Mouse (Mus musculus) forebrain, embryonic 16.5 days (tissue): ENCODE measurements around the gene Man2a1. TPM values are rescaled to one million over a fixed set of nuclear protein-coding genes. Genes with fewer than 3 reads are reported as not detected.
"Not testable (repeated sequence)": the region's sequence is repeated elsewhere in the genome, so short reads cannot be mapped to it uniquely, and the experiment has no call there.

Experiments used
- ATAC-seq: fragments of 200-750 bp; cut with Nextera tagmentation; 2 replicates; pipeline ENCODE4 v1.8.0; 2017; ENCODE audit warnings: mild to moderate bottlenecking, moderate library complexity
- H3K27ac ChIP-seq: fragments of 300-500 bp; sonication (generic); 2 replicates; pipeline ENCODE4 v1.5.1; 2014; ENCODE audit warnings: low read length, control low read depth
- H3K27me3 ChIP-seq: fragments of 300-500 bp; sonication (generic); replicated peaks from 2 replicates; pipeline ENCODE4 v1.6.1; 2014; ENCODE audit warnings: low read length; ENCODE audit not compliant: control insufficient read depth, insufficient read depth
- H3K36me3 ChIP-seq: fragments of 300-500 bp; sonication (generic); 2 replicates; pipeline ENCODE4 v1.6.1; 2014; ENCODE audit not compliant: control insufficient read depth, insufficient read depth
- H3K4me1 ChIP-seq: fragments of 300-500 bp; sonication (generic); replicated peaks from 2 replicates; pipeline ENCODE4 v1.6.1; 2014; ENCODE audit warnings: low read length; ENCODE audit not compliant: control insufficient read depth, insufficient read depth
- H3K4me2 ChIP-seq: fragments of 300-500 bp; sonication (generic); 2 replicates; pipeline ENCODE4 v1.6.1; 2014; ENCODE audit warnings: mild to moderate bottlenecking, low read length, control low read depth
- H3K4me3 ChIP-seq: fragments of 300-500 bp; sonication (generic); replicated peaks from 2 replicates; pipeline ENCODE4 v1.5.1; 2014; ENCODE audit warnings: mild to moderate bottlenecking, low read length, control low read depth
- H3K9ac ChIP-seq: fragments of 300-500 bp; sonication (generic); replicated peaks from 2 replicates; pipeline ENCODE4 v1.6.1; 2014; ENCODE audit warnings: low read depth, low read length, control low read depth
- H3K9me3 ChIP-seq: fragments of 300-500 bp; sonication (generic); 2 replicates; pipeline ENCODE4 v1.6.1; 2016; ENCODE audit warnings: low read length; ENCODE audit not compliant: control insufficient read depth
- WGBS: fragments of 180-500 bp; shearing (Covaris S2); extraction: QIAGEN DNeasy Blood & Tissue Kit; methylation state at CpG from one replicate; pipeline ENCODE4 v1.1.7; 2014; 5-methylcytosine and 5-hydroxymethylcytosine counted together
- polyA plus RNA-seq: library from polyadenylated mRNA; unstranded; fragments of >200 nt; fragmentation: Nextera tagmentation; extraction: Ambion mirVana; gene quantifications from 2 replicates; pipeline ENCODE4 v1.2.1, GENCODE M21; 2015

Man2a1 gene
- polyA plus RNA-seq, 1 experiment from 2014 or later = 4.4 TPM

- H3K4me3 ChIP-seq = no peak overlapping the region
- no peak overlapping the region for H3K4me2 ChIP-seq
- H3K27ac ChIP-seq = no peak overlapping the region
- H3K9me3 ChIP-seq = peaks cover 4% of the 10 kb centered on the region; the same call in 1 of the 2 replicates
- no peaks in the 10 kb centered on the region for H3K4me1 ChIP-seq
- ATAC-seq = no peak
- WGBS = 61% methylated on average over 1 of the region's 1 CpGs
- H3K27me3 ChIP-seq = no peaks in the 10 kb centered on the region
- no peak overlapping the region for H3K9ac ChIP-seq
- H3K36me3 ChIP-seq = no peaks in the 10 kb centered on the region
These were observed 148.6 kb downstream of the Man2a1 start for GRCm38 (mm10) chr17:64749146-64749545.

GRCm38 (mm10) chr17:64751249-64751648 is 150.7 kb downstream of the Man2a1 start:
- Histone ChIP-seq H3K9me3 (no peaks in the 10 kb centered on the region), H3K4me1 (no peaks in the 10 kb centered on the region), H3K9ac (no peak overlapping the region), H3K4me2 (no peak overlapping the region), H3K36me3 (no peaks in the 10 kb centered on the region), H3K4me3 (no peak overlapping the region), H3K27me3 (no peaks in the 10 kb centered on the region), H3K27ac (no peak overlapping the region)
- WGBS = 94% methylated on average over 5 of the region's 5 CpGs
- ATAC-seq = no peak

- Histone ChIP-seq H3K36me3 (no peaks in the 10 kb centered on the region), H3K4me2 (no peak overlapping the region), H3K9ac (no peak overlapping the region), H3K27me3 (no peaks in the 10 kb centered on the region), H3K4me1 (no peaks in the 10 kb centered on the region), H3K4me3 (no peak overlapping the region), H3K9me3 (no peaks in the 10 kb centered on the region), H3K27ac (no peak overlapping the region)
- WGBS = 94% methylated on average over 13 of the region's 13 CpGs
- no peak for ATAC-seq
These were observed 151.8 kb downstream of the Man2a1 start for GRCm38 (mm10) chr17:64752126-64753019.

GRCm38 (mm10) chr17:64753507-64753906 is 153.0 kb downstream of the Man2a1 start:
- H3K4me1 ChIP-seq = no peaks in the 10 kb centered on the region
- no peaks in the 10 kb centered on the region for H3K36me3 ChIP-seq
- H3K27ac ChIP-seq = no peak overlapping the region
- WGBS = 78% methylated on average over 6 of the region's 6 CpGs
- ATAC-seq = no peak
- no peak overlapping the region for H3K9ac ChIP-seq
- H3K9me3 ChIP-seq = no peaks in the 10 kb centered on the region
- no peaks in the 10 kb centered on the region for H3K27me3 ChIP-seq
- H3K4me3 ChIP-seq = no peak overlapping the region
- no peak overlapping the region for H3K4me2 ChIP-seq

- Histone ChIP-seq H3K36me3 (no peaks in the 10 kb centered on the region), H3K27ac (no peak overlapping the region), H3K4me3 (no peak overlapping the region), H3K4me1 (no peaks in the 10 kb centered on the region), H3K9me3 (no peaks in the 10 kb centered on the region), H3K27me3 (no peaks in the 10 kb centered on the region), H3K9ac (no peak overlapping the region), H3K4me2 (no peak overlapping the region)
- 65% methylated on average over 9 of the region's 9 CpGs for WGBS
- no peak for ATAC-seq
These were observed 153.8 kb downstream of the Man2a1 start for GRCm38 (mm10) chr17:64754142-64754863.

GRCm38 (mm10) chr17:64755191-64755590 is 154.7 kb downstream of the Man2a1 start:
- Histone ChIP-seq H3K27ac (no peak overlapping the region), H3K4me3 (no peak overlapping the region), H3K4me1 (no peaks in the 10 kb centered on the region), H3K27me3 (no peaks in the 10 kb centered on the region), H3K36me3 (no peaks in the 10 kb centered on the region), H3K9me3 (no peaks in the 10 kb centered on the region), H3K9ac (no peak overlapping the region), H3K4me2 (no peak overlapping the region)
- WGBS = 77% methylated on average over 5 of the region's 5 CpGs
- ATAC-seq = no peak

GRCm38 (mm10) chr17:64762651-64763050 is 162.1 kb downstream of the Man2a1 start:
- H3K4me3 ChIP-seq, ATAC-seq, H3K36me3 ChIP-seq, H3K27me3 ChIP-seq, H3K4me2 ChIP-seq, H3K27ac ChIP-seq, H3K9ac ChIP-seq, H3K9me3 ChIP-seq, H3K4me1 ChIP-seq: not testable (repeated sequence)
- 87% methylated on average over 4 of the region's 4 CpGs for WGBS

- 90% methylated on average over 4 of the region's 4 CpGs for WGBS
- Histone ChIP-seq H3K27me3 (no peaks in the 10 kb centered on the region), H3K27ac (no peak overlapping the region), H3K4me2 (no peak overlapping the region), H3K36me3 (no peaks in the 10 kb centered on the region), H3K9me3 (no peaks in the 10 kb centered on the region), H3K4me1 (no peaks in the 10 kb centered on the region), H3K4me3 (no peak overlapping the region), H3K9ac (no peak overlapping the region)
- ATAC-seq = no peak
These were observed 163.0 kb downstream of the Man2a1 start for GRCm38 (mm10) chr17:64763491-64763890.

- no peak overlapping the region for H3K4me2 ChIP-seq
- no peak overlapping the region for H3K4me3 ChIP-seq
- no peaks in the 10 kb centered on the region for H3K9me3 ChIP-seq
- H3K27me3 ChIP-seq = no peaks in the 10 kb centered on the region
- WGBS = 92% methylated on average over 11 of the region's 11 CpGs
- no peak for ATAC-seq
- no peaks in the 10 kb centered on the region for H3K4me1 ChIP-seq
- H3K36me3 ChIP-seq = no peaks in the 10 kb centered on the region
- H3K9ac ChIP-seq = no peak overlapping the region
- H3K27ac ChIP-seq = no peak overlapping the region
These were observed 163.9 kb downstream of the Man2a1 start for GRCm38 (mm10) chr17:64764175-64765122.
